Mouse (Mus musculus) adrenal gland, postnatal 10 days (tissue): ENCODE data around the gene Hs3st6. TPM values are rescaled to one million over a fixed set of nuclear protein-coding genes. Genes with fewer than 3 reads are reported as not detected.
"Not testable (repeated sequence)": the region's sequence is repeated elsewhere in the genome, so short reads cannot be mapped to it uniquely, and the experiment has no call there.

Experiments used
- DNase-seq: peaks from one replicate; pipeline ENCODE4 v3.0.0; 2021; ENCODE audit warnings: mixed read lengths
- long read RNA-seq, 2 experiments: library from polyadenylated mRNA; stranded (forward); transcript quantifications; one replicate each; pipeline ENCODE4 v2.0.0; 2021
- total RNA-seq, 2 experiments: library from RNA; stranded (reverse); gene quantifications; 2 replicates each; pipeline ENCODE4 v1.2.3; 2021

The Hs3st6 gene
- 1 to 10 TPM; 1.6 to 2.0 TPM for total RNA-seq
- long read RNA-seq, experiment 1, partial matches to known transcripts: 0 of 4 reads
- long read RNA-seq, experiment 1, other reads (novel, unspliced or antisense): 0 of 4 reads
- long read RNA-seq, experiment 2, partial matches to known transcripts: 0 of 3 reads
- long read RNA-seq, experiment 2, other reads (novel, unspliced or antisense): 0 of 3 reads

DNA sequence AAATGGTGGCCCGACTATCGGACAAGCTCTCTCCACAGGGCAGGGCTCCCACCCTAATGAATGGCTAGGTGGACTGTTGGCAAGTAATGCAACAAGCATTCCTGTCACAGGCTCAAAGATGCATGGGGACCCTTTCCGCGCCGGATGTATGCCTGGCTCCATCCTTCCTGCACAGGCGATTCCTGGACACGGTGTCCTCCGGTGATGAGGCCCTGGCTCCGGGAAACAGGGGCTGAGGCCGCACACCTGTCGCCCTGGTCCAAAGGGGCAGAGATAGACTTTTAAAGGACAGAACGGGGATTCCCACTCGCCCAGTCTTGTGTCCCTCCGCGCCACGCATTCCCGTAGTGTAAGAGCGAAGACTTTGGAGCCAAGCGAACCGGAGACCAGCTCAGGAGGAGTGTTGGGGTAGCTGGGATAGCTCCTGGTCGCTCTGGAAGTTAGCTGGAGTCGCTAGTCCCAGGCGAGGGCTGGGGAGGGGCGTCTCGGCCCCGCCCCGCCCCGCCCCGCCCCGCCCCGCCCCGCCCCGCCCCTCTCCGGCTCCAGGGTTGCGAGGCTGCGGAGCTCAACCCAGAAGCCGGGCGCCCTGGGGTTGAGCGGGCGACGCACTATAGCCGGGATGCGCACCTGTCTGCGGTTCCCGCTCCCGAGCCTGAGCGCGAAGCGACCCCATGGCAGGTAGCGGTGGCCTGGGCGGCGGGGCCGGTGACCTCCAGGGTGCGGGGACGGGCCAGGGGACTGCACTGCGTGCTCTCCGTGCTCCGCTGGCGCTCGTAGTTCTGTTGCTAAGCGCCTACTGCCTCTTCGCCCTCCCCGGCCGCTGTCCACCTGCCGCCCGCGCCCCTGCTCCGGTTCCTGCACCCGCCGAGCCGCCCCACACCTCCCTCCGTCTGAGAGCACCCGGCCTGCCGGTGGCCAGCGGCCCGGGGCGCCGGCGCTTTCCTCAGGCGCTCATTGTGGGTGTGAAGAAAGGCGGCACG, at the start of gene Hs3st6:
Hs3st6 (plus strand) TSS at position 574 of the 980 bp plus-strand sequence.
- DNase-seq: peak; percentile 53

DNA sequence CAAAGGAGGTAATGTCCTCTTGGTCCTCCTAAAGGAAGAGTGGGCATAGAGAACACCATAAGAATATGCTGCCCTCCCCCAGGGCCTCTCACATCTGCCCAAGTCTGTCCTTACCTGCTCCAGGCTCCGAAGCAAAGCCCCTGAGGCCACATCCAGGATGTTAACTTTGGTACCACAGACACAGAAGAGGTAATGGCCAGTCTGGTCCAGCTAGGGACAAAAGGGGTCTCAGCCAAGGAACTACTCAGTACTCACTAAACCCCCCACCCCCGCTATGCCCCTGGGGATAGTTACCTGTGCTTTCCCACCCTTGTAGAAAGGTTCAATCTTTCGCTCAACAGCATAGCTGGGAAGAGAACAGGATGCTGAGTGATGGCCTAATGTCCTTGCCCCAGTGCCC, 47.0 kb upstream of the Hs3st6 start:
- DNase-seq: no peak

DNA sequence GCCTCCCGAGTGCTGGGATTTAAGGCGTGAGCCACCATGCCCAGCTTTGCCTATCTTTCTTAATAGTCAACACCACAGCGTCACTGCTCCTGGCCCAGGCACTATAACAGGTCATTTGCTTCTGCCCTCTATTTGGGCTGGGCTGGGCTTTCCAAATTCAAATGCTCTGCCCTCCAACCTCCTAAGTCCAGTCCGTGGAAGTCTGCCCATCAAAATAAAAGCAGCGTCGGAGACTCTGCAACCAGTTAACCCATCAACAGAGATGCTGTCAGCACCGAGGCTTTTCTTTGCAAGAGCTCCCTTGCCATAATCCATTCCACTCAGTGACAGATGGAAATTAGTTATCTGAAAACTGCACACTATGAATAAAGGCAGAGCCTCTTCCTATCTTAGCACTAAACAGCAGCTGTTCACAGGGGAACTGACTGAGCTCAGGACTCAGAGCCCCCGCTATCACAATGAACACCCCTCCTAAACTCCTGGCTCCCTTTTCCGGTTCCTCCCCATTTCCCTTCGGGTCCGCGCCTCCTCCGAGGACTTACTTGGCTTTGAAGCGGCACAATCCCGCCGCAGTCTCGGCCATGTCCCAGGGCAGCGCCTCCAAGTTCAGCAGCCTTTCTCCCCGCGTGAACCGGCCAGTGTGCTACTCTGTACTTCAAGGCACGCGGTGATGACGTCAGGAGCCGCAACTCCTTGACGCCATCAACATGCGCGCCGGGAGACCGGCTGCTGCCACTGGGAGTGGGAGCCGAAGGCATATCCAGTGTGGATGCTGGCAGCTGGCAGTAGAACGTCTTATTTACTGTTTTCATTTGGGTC, 45.6 kb upstream of the Hs3st6 start, which contains the start of gene Tbl3:
Tbl3 (minus strand) TSS at position 679 of the 819 bp plus-strand sequence.
- DNase-seq: peak; percentile 97

DNA sequence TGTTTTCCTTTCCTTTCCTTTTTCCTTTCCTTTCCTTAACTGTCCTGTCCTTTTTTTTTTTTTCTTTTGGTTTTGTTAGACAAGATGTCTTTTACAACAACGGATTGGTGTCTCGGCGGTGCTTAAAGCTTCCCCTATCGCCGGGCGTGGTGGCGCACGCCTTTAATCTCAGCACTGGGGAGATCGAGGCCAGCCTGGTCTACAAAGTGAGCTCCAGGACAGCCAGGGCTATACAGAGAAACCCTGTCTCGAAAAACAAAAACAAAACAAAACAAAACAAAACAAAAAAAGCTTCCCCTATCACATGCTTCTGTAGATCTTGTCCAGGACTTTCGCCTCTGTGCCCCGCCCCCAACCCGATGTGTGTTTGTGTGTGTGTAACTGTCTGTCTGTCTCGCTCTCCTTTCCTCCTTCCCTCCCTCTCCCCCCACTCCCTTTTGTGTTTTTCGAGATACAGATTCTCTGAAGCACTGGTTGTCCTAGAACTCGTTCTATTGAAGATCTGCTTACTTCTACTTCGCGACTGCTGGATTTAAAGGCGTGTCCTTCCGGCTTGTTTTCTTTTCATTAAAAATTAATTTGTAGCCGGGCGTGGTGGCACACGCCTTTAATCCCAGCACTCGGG, 44.9 kb upstream of the Hs3st6 start:
- DNase-seq: no peak

DNA sequence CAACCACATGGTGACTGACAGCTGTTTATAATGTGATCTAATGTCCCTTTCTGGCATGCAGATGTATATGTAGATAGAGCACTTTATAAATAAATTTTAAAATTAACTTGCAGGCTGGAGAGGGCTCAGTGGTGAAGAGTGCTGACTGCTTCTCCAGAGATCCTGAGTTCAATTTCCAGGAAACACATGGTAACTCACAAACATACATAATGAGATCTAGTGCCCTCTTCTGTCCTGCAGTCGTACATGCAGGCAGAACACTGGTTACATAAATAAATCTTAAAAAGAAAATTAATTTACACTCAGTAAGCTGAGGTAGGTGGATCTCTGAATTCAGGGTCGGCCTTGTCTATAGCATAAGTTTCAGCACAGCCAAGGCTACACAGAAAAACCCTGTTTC, 44.1 kb upstream of the Hs3st6 start:
- DNase-seq: no peak

DNA sequence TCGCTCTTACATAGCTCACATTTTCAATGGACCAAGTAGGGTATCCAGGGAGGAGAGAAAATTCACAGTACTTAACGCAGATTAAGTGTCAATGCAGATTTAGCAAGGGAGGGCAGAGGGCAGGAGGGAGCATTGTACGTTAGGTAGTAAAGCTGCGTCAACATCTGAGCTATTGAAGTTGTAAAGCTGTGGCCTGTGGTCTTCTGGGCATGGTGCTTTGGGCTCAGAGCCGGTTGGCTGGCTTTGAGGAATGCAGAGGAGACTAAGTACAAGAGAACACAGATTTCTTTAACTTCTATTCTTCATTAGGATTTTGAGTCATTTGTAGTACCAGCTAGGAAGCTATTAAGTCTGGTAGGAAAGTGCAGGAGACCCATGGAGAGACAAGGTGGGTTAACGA, 37.2 kb upstream of the Hs3st6 start:
- DNase-seq: no peak

DNA sequence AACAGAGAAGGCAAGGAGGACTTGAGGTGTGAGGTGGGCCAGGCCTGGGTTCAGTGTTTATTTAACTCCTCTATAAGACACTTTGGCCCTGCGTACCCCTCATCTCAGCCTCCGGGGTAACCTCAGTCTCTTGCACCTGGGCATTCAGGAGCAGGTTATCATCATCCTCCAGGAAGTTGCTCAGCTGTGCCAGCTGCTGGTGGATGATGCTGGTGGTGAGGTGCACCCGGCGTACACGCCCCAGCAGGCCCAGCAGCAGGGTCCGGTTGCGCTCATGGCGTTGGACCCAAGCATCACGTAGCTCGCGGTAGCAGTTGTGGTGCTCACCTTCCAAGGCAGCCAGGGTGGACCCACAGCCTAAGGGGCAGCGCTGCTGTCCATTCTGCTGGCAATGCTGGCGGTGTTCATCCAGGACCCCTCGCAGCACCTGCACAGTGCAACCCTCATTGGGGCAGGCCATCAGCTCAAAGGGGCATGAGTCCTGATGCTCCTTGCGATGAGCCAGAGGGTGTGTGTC, 36.6 kb upstream of the Hs3st6 start:
- no peak for DNase-seq

DNA sequence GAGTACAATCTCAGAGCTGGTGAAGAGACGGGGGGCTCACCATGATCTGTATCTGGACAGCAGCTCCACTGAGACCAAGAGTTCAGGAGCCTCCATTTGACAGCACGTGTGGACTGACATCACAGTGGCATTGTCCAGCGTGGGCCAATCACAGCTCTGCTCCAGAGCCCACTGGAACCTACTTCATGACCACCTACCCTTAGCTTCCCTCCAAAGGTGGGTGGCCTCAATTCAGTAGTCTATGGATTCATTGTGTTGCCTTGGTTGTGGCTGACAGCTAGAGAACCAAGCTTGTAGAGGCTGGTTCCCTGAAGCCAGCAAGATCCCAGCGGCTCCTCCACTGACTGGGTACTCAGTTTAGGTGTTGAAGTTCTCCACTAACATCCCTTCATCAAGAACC, 34.8 kb upstream of the Hs3st6 start, which contains the start of the genes Rnf151 and Rps2:
Rnf151 (minus strand) TSS at position 121 of the 400 bp plus-strand sequence.
Rps2 (plus strand) TSS at position 174 of the 400 bp plus-strand sequence.
- no peak for DNase-seq

DNA sequence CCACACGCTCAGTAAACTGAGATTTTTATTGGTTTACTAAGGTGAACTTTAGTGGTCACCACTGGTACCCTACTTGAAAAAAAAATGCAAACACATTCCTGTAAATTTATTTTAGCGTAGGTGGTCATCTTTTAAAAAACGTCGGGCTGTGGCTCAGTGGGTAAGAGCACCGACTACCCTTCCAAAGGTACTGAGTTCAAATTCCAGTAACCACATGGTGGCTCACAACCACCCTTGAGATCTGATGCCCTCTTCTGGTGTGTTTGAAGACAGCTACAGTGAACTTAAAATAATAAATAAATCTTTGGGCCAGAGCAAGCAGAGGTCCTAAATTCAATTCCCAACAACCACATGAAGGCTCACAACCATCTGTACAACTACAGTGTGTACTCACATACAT, 33.9 kb upstream of the Hs3st6 start:
- not testable (repeated sequence) for DNase-seq

DNA sequence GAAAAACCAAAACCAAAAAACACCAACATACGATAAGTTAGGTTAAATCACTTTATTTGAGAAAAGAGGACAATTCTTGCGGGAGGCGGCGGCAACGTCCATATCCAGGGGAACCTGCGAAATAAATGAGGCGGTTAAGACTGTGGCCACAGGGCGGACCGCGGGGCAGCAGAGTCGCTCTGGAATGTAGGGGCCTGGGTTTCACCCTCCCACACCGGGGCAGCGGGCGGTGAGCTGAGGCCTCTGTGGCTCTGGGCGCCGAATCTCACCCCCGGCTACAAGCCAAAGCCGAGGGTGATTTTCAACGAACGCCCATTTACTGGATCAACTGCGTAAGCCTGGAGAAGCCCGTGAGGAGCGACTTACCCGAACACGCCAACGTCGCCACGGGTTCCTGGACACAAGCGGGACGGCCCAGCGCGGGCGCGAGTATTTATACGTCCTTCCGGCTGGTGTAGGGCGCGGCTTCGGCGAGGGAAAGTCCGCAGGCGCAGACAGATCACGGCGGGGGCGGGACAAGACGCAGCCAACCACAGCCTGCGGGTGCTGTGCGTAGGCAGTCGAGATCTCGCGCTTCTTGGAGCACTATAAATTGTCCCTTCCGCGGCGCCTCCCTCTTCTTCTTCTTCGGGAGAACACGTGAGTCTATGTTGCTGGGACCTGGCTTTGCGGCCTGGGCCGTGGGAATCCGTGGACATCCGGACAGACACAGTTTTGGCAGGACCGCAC, 33.1 kb upstream of the Hs3st6 start:
- DNase-seq: peak; percentile 98

DNA sequence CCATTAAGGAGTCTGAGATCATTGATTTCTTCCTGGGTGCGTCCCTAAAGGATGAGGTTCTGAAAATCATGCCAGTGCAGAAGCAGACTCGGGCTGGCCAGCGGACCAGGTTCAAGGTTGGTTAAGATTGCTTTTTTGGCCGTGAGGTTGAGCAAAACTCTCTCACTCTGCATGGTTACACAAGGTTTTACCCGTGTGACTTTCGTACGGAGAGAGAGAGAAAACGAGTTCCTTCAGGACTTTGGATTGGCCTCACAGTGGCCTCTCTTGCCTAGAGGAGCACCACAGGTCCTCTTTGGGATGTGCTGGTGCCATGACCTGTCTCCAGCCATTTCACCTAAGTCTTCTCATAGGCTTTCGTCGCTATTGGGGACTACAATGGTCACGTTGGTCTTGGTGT, 32.2 kb upstream of the Hs3st6 start:
- not testable (repeated sequence) for DNase-seq

DNA sequence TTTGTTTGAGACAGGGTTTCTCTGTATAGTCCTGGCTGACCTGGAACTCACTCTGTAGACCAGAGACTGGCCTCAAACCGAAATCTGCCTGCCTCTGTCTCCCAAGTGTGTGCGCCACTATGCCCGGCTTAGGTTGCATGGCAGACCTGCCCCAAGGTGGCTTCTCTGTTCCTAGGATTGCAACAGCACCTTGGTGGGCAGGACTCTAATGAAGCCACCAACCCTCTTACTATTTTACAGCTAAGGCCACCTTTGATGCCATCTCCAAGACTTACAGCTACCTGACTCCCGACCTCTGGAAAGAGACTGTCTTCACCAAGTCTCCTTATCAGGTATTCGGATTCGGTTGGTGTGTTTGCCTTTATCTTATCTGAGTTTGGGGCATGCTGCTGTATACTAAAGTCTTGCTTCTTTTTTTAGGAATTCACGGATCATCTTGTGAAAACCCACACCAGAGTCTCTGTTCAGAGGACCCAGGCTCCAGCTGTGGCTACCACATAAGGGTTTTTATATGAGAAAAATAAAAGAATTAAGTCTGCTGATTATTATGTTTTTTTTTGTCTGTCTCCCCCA, 31.3 kb upstream of the Hs3st6 start:
- DNase-seq: not testable (repeated sequence)

DNA sequence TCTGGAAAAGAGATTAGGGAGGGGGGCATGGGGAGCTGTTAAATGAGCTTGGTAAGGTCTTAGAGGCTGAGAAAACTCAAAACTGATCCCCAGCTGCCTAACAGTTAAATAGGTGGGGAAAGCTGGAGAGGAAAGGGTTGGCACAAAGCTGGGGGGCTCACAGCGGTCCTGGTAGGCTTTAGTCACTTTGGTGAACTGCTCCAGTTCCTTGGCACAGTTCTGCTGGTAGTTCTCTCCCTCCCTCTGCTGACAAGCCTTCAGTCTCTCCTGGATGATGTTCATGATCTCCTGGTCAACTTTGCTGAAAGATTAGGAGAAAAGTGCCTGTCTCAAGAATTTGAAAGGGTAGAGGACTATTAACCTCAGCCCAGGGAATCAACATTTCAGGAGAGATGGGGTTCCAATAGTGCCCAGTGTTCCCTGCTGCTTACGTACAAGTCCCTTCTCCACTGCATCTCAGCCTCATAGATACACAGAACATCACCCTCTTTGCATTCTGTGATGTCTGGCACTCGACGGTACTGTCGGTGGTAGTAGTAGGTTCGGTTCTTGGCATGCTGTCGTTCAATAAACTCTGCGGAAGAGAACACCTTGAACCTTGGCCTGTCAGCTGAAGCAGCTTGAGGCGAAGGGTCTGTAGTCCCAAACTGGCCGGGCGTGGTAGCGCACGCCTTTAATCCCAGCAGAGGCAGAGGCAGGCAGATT, 30.4 kb upstream of the Hs3st6 start:
- no peak for DNase-seq

DNA sequence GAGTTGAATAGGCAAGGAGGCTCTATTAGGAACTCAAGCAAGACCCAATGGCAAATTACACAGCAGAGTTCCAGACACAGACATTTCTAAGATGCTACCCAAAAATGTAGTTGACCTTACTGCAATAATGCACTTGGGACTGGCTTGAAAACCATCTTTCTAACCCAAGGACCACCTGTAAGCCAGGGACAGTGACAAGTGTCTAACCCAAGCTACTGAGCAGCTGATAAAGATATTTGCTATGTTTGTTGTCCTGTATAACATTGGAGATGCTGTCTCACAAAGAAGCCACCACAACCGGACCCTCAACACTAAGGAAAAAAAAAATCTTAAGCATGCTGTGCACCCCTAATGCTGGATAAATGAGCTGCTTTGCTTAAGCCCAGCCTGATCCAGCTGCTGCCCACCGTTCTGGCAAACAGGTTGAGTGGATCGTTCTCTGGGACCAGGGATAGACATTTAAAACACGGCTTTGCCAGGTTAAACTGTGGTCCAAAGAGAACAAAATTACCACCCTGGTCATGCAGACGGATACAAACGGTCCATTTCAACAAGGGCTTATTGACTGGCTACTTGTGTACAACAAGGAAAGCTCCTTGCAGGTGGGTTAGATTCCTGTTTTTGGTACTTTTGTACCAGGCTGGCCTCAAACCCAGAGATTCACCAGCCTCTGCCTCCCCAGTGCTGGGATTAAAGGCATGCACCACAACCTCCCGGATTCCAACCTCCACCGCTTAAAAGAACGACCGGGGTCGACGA, 29.5 kb upstream of the Hs3st6 start:
- no peak for DNase-seq

DNA sequence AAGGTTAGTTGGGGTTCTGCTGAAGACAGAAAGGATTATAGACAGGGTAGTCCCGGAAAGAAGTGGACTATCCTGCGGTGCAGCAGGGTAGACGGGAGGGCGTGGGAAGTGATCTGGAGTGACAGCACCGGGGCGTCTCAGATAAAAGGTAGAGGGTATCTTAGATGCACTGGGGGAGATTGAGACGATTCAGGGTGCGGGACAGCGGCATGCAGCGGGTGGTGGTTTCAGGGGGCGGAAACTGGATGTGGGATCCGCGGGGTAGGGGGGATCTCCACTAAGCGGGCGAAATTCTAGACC, 29.0 kb upstream of the Hs3st6 start:
- no peak for DNase-seq

DNA sequence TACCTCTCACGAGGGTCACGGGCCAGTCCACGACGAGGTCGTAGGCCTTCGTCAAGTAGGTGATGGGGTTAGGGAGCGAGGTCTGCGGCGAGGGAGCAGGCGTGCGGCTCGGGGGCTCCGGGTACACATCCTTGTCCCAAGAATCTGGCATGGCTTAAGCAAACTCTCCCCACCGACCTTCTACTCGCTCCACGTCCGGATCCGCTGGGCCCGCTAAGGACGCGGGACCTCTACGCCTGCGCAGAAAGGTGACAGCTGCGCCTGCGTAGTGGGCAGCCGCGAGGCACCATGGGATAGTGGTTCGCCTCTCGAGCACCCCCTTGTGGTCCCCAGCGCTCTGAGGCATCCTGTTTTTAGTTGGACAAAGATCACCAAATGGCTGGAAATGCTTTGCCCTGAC, 28.6 kb upstream of the Hs3st6 start, which contains the start of gene Ndufb10:
Ndufb10 (minus strand) TSS at position 295 of the 400 bp plus-strand sequence.
- DNase-seq: peak; percentile 99

DNA sequence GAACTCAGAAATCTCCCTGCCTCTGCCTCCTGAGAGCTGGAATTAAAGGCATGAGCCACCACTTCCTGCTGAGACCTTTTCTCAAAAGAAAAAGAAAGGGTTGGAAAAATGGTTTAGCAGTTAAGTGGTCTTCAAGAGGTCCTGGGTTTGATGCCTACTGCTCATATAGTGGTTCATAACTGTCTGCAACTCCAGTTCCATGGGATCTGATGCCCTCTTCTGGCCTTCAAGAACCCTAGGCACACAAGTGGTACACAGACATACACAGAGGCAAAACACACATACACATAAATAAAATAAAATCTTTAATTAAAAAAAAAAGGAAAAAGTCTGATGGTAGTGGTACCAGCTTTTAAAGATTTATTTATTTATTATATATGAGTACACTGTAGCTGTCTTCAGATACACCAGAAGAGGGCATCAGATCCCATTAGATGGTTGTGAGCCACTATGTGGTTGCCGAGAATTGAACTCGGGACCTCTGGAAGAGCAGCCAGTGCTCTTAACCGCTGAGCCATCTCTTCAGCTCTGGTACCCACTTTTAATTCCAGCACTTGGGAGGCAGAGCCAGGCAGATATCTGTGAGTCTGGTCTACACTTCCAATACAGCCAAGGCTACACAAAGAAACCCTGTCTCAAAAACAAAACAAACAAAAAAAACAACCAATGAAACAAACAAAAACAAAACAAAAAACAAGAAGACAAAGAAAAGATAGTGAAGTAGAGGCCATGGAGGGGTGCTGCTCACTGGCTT, 27.0 kb upstream of the Hs3st6 start:
- DNase-seq: no peak

DNA sequence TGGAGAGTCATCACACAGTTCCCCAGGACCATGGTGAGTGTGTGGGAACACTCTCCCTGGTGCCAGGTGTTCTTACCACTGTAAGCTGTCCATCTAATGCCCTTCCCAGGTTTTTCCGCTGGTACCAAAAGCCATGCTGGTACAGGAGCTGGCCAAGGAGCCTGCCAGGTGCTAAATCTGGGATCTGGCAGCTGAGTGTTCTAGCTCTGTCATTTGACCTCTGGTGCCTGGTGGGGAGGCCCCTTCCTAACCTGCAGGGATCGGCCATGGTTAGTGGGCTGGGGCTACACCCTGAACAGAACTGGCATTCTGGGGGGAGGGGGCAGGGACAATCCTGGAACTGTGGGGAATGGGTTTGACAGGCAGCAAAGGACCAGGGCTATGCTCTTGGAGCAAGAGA, 25.2 kb upstream of the Hs3st6 start, which contains the start of gene Rpl3l:
Rpl3l (plus strand) TSS at position 203 of the 400 bp plus-strand sequence.
- no peak for DNase-seq
